Mouse (Mus musculus): Measurements from ENCODE around the gene Klrb1b. TPM values are rescaled to one million over a fixed set of nuclear protein-coding genes. Genes with fewer than 3 reads are reported as not detected.
A peak's percentile ranks its signal among the peaks of the same experiment; 100 is the strongest.

The Klrb1b gene
- polyA plus RNA-seq, 1 experiment = not detected

GRCm38 (mm10) chr6:128854024-128854820 is 28.1 kb upstream of the Klrb1b start:
- Histone ChIP-seq H3K27me3 (ENCODE audit: control insufficient read depth, insufficient read depth, low read length) (no peaks in the 10 kb centered on the region), H3K27ac (ENCODE audit: control insufficient read depth, insufficient read depth, low read depth, low read length) (no peak overlapping the region), H3K4me3 (ENCODE audit: control insufficient read depth, low read depth, low read length) (peak overlapping the region; percentile 19; the same call in 1 of the 2 replicates), H3K4me1 (ENCODE audit: control insufficient read depth, insufficient read depth, low read length) (peaks cover 2% of the 10 kb centered on the region; the same call in 1 of the 2 replicates), H3K36me3 (ENCODE audit: control insufficient read depth, insufficient read depth, low read length) (no peaks in the 10 kb centered on the region)
- no peak for TF ChIP-seq POLR2A (IDR thresholded peaks at IDR 0.05; ENCODE audit: control insufficient read depth, low read depth, low read length)
- TF ChIP-seq CTCF (IDR thresholded peaks at IDR 0.05; ENCODE audit: control insufficient read depth, insufficient read depth, insufficient replicate concordance, low read depth, low read length) = peak; percentile 1; the same call in 1 of the 2 replicates

GRCm38 (mm10) chr6:128852766-128853165 is 26.6 kb upstream of the Klrb1b start:
- H3K27me3 ChIP-seq (ENCODE audit: control insufficient read depth, insufficient read depth, low read length) = no peaks in the 10 kb centered on the region
- H3K27ac ChIP-seq (ENCODE audit: control insufficient read depth, insufficient read depth, low read depth, low read length) = no peak overlapping the region
- no peak overlapping the region for H3K4me3 ChIP-seq (ENCODE audit: control insufficient read depth, low read depth, low read length)
- no peaks in the 10 kb centered on the region for H3K36me3 ChIP-seq (ENCODE audit: control insufficient read depth, insufficient read depth, low read length)
- TF ChIP-seq POLR2A (IDR thresholded peaks at IDR 0.05; ENCODE audit: control insufficient read depth, low read depth, low read length) = no peak
- peaks cover 2% of the 10 kb centered on the region; the same call in 1 of the 2 replicates for H3K4me1 ChIP-seq (ENCODE audit: control insufficient read depth, insufficient read depth, low read length)

- Histone ChIP-seq H3K27ac (ENCODE audit: control insufficient read depth, insufficient read depth, low read depth, low read length) (no peak overlapping the region), H3K4me3 (ENCODE audit: control insufficient read depth, low read depth, low read length) (no peak overlapping the region), H3K36me3 (ENCODE audit: control insufficient read depth, insufficient read depth, low read length) (no peaks in the 10 kb centered on the region), H3K27me3 (ENCODE audit: control insufficient read depth, insufficient read depth, low read length) (no peaks in the 10 kb centered on the region), H3K4me1 (ENCODE audit: control insufficient read depth, insufficient read depth, low read length) (peaks cover 2% of the 10 kb centered on the region; the same call in 1 of the 2 replicates)
- TF ChIP-seq POLR2A (IDR thresholded peaks at IDR 0.05; ENCODE audit: control insufficient read depth, low read depth, low read length) = no peak
- no peak for TF ChIP-seq CTCF (IDR thresholded peaks at IDR 0.05; ENCODE audit: control insufficient read depth, insufficient read depth, insufficient replicate concordance, low read depth, low read length)
Observed at GRCm38 (mm10) chr6:128851151-128851550, 25.0 kb upstream of the Klrb1b start.

- H3K4me3 ChIP-seq (ENCODE audit: control insufficient read depth, low read depth, low read length) = no peak overlapping the region
Observed at GRCm38 (mm10) chr6:128850671-128851070, 24.5 kb upstream of the Klrb1b start.

GRCm38 (mm10) chr6:128849902-128850301 is 23.8 kb upstream of the Klrb1b start:
- TF ChIP-seq CTCF (IDR thresholded peaks at IDR 0.05; ENCODE audit: control insufficient read depth, insufficient read depth, insufficient replicate concordance, low read depth, low read length) (peak; percentile 35; the same call in 1 of the 2 replicates), POLR2A (IDR thresholded peaks at IDR 0.05; ENCODE audit: control insufficient read depth, low read depth, low read length) (no peak)
- Histone ChIP-seq H3K4me3 (ENCODE audit: control insufficient read depth, low read depth, low read length) (no peak overlapping the region), H3K27me3 (ENCODE audit: control insufficient read depth, insufficient read depth, low read length) (no peaks in the 10 kb centered on the region), H3K4me1 (ENCODE audit: control insufficient read depth, insufficient read depth, low read length) (peaks cover 2% of the 10 kb centered on the region; the same call in 1 of the 2 replicates), H3K36me3 (ENCODE audit: control insufficient read depth, insufficient read depth, low read length) (no peaks in the 10 kb centered on the region), H3K27ac (ENCODE audit: control insufficient read depth, insufficient read depth, low read depth, low read length) (no peak overlapping the region)

More at GRCm38 (mm10) chr6:128850671-128851070, 24.5 kb upstream of the Klrb1b start:
- Histone ChIP-seq H3K27ac (ENCODE audit: control insufficient read depth, insufficient read depth, low read depth, low read length) (no peak overlapping the region), H3K27me3 (ENCODE audit: control insufficient read depth, insufficient read depth, low read length) (no peaks in the 10 kb centered on the region), H3K4me1 (ENCODE audit: control insufficient read depth, insufficient read depth, low read length) (peaks cover 2% of the 10 kb centered on the region; the same call in 1 of the 2 replicates), H3K36me3 (ENCODE audit: control insufficient read depth, insufficient read depth, low read length) (no peaks in the 10 kb centered on the region)
- TF ChIP-seq POLR2A (IDR thresholded peaks at IDR 0.05; ENCODE audit: control insufficient read depth, low read depth, low read length) = no peak
- TF ChIP-seq CTCF (IDR thresholded peaks at IDR 0.05; ENCODE audit: control insufficient read depth, insufficient read depth, insufficient replicate concordance, low read depth, low read length) = no peak

GRCm38 (mm10) chr6:128847401-128847800 is 21.3 kb upstream of the Klrb1b start:
- TF ChIP-seq CTCF (IDR thresholded peaks at IDR 0.05; ENCODE audit: control insufficient read depth, insufficient read depth, insufficient replicate concordance, low read depth, low read length) (no peak), POLR2A (IDR thresholded peaks at IDR 0.05; ENCODE audit: control insufficient read depth, low read depth, low read length) (no peak)
- H3K4me3 ChIP-seq (ENCODE audit: control insufficient read depth, low read depth, low read length) = no peak overlapping the region
- H3K27me3 ChIP-seq (ENCODE audit: control insufficient read depth, insufficient read depth, low read length) = no peaks in the 10 kb centered on the region
- no peak overlapping the region for H3K27ac ChIP-seq (ENCODE audit: control insufficient read depth, insufficient read depth, low read depth, low read length)
- peaks cover 12% of the 10 kb centered on the region for H3K4me1 ChIP-seq (ENCODE audit: control insufficient read depth, insufficient read depth, low read length)
- H3K36me3 ChIP-seq (ENCODE audit: control insufficient read depth, insufficient read depth, low read length) = no peaks in the 10 kb centered on the region

- Histone ChIP-seq H3K27me3 (ENCODE audit: control insufficient read depth, insufficient read depth, low read length) (no peaks in the 10 kb centered on the region), H3K36me3 (ENCODE audit: control insufficient read depth, insufficient read depth, low read length) (no peaks in the 10 kb centered on the region)
- TF ChIP-seq CTCF (IDR thresholded peaks at IDR 0.05; ENCODE audit: control insufficient read depth, insufficient read depth, insufficient replicate concordance, low read depth, low read length) (no peak), POLR2A (IDR thresholded peaks at IDR 0.05; ENCODE audit: control insufficient read depth, low read depth, low read length) (no peak)
Observed at GRCm38 (mm10) chr6:128845998-128846542, 19.9 kb upstream of the Klrb1b start.

More at GRCm38 (mm10) chr6:128845998-128846542, 19.9 kb upstream of the Klrb1b start:
- no peak overlapping the region for H3K4me3 ChIP-seq (ENCODE audit: control insufficient read depth, low read depth, low read length)
- no peak overlapping the region for H3K27ac ChIP-seq (ENCODE audit: control insufficient read depth, insufficient read depth, low read depth, low read length)
- peaks cover 13% of the 10 kb centered on the region for H3K4me1 ChIP-seq (ENCODE audit: control insufficient read depth, insufficient read depth, low read length)
